Mouse (Mus musculus) thymus, postnatal 10 days (tissue): Measurements from ENCODE around the gene Nudt17.
"Not testable (repeated sequence)": the region's sequence is repeated elsewhere in the genome, so short reads cannot be mapped to it uniquely, and the experiment has no call there.

Experiments used
- DNase-seq, 2 experiments: peaks; one replicate each; pipeline ENCODE4 v3.0.0; 2021; ENCODE audit warnings: low spot score in 2 of 2

The Nudt17 gene

DNA sequence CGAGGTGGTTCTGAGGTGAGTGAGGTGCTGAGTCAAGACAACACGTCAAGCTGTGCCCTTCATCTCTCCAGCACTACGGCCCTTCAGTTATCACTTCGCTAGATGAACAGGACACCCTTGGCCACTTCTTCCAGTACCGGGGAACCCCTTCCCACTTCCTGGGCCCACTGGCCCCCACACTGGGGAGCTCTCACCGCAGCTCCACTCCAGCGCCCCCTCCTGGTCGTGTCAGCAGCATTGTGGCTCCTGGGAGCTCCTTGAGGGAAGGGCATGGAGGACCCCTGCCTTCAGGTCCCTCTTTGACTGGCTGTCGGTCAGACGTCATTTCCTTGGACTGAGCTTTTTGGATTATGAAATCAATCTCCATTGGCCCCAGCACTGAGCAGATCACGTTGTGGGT lies 3.6 kb downstream of the Nudt17 start:
- peak in 1 of 2 experiments; percentile 57 for DNase-seq

- DNase-seq: no peak
Measured at GRCm38 (mm10) chr3:96701003-96701402, 7.4 kb downstream of the Nudt17 start.

GRCm38 (mm10) chr3:96700376-96700775 lies 8.0 kb downstream of the Nudt17 start:
- peak in 1 of 2 experiments; percentile 54 for DNase-seq

DNA sequence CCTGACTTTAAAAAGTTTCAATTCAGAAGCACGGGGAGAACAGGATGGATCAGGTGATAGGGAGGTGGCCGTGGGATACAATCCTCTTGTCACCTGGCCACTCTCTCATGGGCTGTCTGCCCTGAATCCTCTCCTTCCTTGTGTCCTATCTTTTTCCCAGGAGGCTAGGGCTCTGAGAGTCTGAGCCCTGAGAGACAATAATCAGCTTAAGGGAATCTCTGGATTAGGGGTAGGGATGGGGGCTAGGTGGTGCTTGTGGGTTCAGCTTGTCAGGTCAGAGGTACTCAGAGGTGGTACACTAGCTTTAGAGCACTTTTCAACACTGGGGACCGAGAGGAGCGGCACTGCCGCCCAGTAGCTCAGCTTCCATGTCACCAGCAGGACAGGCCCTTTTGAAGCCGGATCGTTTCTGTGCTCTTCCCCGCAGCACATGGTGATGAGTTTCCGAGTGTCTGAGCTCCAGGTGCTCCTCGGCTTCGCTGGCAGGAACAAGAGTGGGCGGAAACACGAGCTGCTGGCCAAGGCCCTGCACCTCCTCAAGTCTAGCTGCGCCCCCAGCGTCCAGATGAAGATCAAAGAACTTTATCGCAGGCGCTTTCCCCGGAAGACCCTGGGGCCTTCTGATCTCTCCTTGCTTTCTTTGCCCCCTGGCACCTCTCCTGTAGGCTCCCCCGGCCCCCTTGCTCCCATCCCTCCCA lies 9.2 kb downstream of the Nudt17 start:
- no peak for DNase-seq

GRCm38 (mm10) chr3:96696766-96697732 lies 11.3 kb downstream of the Nudt17 start:
- peak; percentile 35 to 52 for DNase-seq

DNA sequence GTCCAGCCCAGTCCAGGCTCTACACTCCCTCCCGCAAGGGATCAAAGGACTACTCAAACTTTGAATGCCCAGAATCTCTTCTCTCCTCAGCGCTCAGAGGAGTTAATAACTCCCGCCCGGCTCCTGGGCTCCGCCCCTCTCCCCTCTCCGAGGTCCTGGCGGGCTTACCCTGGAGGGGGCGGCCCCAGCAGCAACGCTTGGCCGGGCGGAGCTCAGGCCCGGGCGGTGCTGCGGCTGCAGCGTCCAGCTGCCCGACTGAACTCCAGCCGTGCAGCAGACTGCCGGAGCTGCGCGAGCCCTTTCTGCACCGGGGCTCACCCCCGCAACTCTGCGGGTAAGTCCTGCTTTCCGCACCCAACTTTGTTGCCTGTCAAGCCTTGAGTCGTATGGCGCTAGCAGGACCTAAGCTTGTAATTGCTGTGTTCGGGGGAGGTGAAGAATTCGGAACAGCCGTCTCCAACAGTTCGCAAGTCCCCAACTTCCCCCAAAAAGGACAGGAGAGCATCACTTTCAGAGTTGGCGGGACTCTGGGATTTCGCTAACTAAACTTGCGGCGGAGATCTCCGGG lies 12.1 kb downstream of the Nudt17 start, which contains the start of gene Pias3:
TSS of gene Pias3 (plus strand) at position 187 of the 568 bp plus-strand sequence.
- peak; percentile 13 to 35 for DNase-seq

- no peak for DNase-seq
Measured at GRCm38 (mm10) chr3:96693579-96693978, 14.8 kb downstream of the Nudt17 start.

- no peak for DNase-seq
Measured at GRCm38 (mm10) chr3:96692506-96692905, 15.9 kb downstream of the Nudt17 start.

GRCm38 (mm10) chr3:96690298-96690697 lies 18.1 kb downstream of the Nudt17 start:
- no peak for DNase-seq

GRCm38 (mm10) chr3:96688854-96689253 lies 19.5 kb downstream of the Nudt17 start:
- no peak for DNase-seq

DNA sequence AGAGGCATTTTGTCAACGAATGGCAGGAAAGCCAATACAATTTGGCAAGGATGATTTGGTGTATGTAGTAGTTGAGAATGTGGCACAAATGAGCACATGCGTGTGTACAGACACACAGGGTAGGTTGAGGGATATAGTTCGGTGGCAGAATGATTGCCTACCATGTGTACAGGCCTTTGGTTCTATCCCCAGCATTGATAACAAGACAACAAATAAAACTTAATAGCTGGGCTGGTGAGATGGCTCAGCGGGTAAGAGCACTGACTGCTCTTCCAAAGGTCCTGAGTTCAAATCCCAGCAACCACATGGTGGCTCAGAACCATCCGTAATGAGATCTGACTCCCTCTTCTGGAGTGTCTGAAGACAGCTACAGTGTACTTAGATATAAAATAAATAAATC lies 22.3 kb downstream of the Nudt17 start:
- not testable (repeated sequence) for DNase-seq

- DNase-seq: no peak
Measured at GRCm38 (mm10) chr3:96684822-96685156, 23.6 kb downstream of the Nudt17 start.

DNA sequence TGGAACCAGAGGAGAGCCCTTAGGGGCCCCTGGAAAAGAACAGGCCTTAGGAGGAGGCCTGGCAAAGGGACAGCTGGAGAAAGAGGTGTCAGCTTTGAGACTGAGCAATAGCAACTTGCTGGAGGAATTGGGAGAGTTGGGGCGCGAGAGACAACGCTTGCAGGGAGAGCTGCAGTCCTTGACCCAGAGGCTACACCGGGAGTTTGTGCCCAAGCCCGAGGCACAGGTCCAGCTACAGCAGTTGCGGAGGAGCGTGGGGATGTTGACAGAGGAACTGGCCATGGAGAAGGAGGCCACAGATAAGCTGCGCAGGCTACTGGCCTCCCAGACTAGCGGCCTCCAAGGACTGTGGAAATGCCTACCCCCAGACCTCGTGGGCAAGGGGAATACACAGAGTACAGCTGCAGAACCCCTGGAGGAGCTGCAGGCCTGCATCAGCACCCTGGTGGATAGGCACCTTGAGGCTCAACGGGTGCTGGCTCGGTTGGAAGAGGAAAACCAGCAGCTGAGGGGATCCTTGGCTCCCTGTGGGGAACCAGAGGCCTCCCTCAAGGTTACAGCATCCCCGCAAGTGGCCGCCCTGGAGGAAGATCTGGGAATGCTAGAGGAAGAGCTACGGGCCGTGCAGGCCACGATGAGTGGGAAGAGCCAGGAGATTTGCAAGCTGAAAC lies 24.1 kb downstream of the Nudt17 start:
- DNase-seq: no peak

GRCm38 (mm10) chr3:96683496-96683895 lies 24.9 kb downstream of the Nudt17 start:
- no peak for DNase-seq

GRCm38 (mm10) chr3:96680269-96680956 lies 27.9 kb downstream of the Nudt17 start:
- no peak for DNase-seq

DNA sequence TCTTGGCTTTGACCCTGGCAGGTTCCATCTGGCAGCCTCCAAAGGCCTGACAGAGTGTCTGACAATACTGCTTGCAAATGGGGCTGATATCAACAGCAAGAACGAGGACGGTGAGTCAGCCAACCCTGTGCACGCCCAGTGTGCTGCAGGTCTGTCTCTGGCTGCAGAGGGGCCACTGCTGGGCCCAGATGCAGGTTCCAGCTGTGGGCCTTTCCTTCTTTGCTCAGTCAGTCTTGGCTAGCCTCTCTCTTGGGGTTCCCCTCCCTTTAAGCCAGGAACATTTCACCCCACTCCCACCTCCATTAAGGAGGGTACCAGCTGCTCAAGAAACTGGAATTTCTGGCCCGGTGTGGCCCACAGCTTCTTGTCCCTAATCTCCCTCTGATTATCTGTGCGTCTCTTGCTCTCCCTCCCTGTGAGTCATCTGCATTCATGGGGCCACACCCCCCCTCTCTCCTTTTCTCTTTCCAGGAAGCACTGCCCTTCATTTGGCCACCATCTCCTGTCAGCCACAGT lies 29.1 kb downstream of the Nudt17 start:
- no peak for DNase-seq

- DNase-seq: no peak
Measured at GRCm38 (mm10) chr3:96678456-96678855, 29.9 kb downstream of the Nudt17 start.

DNA sequence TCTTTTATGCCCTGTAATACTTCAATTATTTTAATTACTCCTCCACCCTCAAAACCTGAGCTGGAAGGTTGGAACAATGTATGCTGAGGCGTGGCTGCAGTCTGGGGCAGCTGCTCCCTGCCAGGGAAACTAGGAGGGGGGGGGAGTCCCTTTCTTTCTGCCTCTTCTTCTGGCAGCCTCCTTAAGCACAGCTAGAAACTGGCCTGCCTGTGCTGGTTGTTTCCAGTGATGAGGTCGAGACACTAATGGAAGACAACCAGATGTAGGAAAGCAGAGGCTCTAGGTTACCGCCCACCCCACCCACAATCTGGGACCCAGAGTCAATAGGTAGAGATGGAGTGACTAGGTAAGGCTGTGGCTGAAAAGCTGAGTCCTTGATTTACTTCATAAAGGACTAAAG lies 32.7 kb downstream of the Nudt17 start:
- no peak for DNase-seq

DNA sequence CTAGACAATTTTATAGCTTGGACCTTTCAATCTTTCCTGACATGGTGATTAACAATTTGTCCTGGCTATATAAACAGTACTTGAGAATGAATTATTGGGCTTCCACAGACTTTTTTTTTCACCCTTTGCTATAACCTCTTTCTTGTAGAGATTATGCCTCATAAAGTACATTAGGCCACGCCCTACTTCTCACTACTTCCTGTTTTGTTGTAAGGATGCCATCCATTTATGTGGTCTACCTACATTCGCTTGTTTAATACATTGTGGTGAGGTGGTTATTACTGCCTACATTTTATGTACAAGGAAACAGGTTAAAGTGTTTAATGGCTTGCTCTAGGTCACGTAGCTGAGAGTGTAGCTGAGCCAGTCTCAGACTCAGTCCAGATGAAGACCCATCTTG lies 33.2 kb downstream of the Nudt17 start:
- no peak for DNase-seq

DNA sequence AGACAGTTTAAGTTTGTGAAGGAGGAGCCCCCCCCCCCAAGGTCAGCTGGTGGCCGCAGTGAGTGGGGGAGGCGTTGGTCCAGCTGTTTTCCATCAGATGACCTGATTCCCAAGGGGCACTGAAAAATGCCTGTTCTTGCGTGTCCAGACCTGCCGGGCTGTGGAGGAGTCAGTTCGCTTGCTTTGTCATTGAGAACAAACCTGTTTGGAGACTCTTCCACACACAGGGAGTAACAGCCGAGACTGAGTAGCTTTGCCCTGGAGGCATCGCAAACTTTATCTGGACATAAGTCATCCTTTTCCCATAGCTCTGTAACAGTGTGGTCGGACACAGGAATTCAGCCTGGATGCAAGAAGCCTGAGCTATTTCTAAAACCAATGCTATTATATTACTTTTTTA lies 33.9 kb downstream of the Nudt17 start:
- DNase-seq: no peak

DNA sequence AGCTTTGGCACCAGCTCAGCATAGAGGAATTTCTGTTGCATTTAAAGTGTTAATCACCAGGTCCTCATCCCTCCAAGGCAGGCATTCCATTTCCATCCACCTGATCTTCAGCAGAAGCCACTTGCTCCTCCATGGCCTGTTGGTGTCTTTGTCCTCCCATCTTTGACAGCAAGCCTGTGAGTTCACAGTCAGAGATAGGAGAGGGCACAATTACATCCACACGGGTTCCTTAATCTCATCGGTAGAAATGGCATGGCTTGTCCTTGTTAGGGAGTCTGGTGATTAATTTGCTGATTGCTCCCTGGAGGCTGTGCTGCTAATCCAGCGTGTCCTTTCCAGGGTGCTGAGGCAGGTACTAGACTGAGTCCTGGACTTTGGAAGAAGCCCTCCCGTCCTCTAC lies 34.8 kb downstream of the Nudt17 start:
- DNase-seq: no peak
